Mouse (Mus musculus): ENCODE results near the gene Mdga1.

DNA sequence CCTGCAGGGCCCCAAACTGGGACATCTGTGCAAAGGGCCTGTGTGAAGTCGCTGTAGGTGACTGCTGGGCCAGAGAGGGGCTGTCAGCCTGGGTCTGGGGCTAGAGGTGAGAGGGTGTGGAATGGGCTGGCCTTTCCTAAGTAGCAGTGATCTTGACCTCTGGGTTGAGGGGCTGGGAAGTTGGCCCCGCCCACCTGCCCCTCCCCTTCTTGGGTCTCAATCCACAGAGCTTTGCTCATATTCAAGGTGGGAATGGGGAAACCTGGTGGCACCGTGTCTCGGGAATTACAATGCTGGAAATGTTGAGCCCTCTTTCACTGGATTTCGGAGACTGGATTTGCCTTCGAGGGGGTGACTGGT, 169.8 kb downstream of the Mdga1 start:
- no peak for TF ChIP-seq CTCF (IDR thresholded peaks at IDR 0.05; ENCODE audit: control insufficient read depth, insufficient read depth, insufficient read length)
- TF ChIP-seq USF1 (IDR thresholded peaks at IDR 0.05; ENCODE audit: low read depth): no peak
- no peak for TF ChIP-seq MAX (IDR thresholded peaks at IDR 0.05)
